Mouse (Mus musculus): ENCODE measurements at regions not wholly inside any gene's neighbourhood (a gene's known extent, or its start where the extent isn't known, plus 50 kb on each side); places are given as distances from the start of the nearest gene placed in this dataset.

DNA sequence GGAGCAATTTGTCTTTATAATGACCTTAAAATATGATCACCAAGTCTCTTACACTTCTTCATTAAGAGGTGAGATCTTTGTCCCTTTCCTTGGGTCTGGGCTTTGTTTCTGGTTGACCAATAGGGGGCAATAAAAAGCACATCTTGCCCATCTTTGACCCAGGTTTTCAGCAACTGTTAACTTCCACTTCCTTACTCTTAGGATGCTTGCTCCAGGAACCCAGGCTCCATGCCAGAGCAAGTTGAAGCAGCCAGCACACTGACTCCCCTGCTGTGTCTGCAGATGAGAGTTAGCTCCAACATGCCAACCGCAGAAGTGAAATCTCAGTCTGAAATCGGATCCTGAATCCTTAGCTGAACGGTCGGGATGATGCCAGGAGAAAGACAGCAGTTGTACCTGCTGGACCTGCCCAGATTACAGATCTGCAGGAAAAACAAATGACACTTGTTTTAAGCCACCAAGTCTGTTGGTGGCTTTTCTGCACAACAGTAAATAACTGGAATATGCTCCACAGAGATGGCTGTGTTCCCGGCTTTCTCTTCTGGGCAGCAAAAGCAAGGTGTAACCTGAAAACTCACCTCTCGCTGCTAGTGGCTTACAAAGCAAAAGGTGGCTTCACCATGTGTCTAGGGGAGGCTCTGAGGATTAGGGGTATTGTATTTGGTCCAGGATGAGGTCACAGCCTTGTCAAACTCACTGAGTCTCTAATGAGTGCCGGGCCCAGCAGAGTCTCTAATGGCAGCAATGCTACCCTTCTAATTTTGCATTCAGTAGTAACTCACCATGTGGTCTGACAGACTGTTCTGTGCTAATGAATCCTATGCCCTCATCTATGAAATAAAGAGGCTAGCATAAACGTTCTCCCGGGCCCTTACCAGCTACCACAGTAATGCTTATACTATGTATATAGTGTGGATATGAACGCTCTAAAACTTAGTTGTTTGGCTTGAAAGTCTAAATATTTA is 241.8 kb upstream of the Fbxo33 start:
- no peak overlapping the region for H3K4me3 ChIP-seq (replicated peaks; ENCODE audit: low read length)
- WGBS = 71% methylated on average over 10 of the region's 10 CpGs

DNA sequence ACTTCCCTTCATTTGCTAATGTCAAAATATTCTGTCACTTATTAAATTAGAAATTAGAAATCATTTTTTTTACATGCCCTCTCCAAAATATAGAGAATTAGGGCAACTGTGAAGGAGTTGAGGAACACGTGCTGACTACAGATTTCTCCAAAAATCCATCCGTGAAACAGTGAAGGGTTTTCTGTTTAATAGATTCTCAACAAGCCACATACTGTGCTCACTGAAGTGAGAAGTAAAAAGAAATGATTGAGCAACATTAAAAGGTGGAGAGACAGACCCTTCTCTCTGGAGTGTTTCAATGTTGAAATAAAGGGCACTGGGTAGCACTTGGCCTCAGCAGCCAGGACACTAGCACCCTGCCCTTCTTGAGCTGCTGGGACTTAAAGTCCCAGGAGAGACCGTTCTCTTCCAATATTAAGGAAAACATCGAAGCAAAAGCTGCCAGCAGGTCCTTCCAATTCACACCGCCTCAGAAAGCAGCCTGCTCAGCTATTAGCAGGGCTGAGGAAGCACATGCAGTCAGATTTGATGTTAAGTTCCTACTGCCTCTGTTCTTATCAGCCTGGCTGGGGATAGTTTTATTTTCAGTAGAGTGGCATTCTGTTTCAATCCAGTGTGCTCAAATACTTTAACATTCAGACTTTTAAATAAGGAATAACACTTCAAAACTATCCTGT is 236.8 kb upstream of the Fbxo33 start:
- H3K4me2 ChIP-seq (replicated peaks) = no peak overlapping the region
- H3K27ac ChIP-seq = no peak overlapping the region

More for the DNA sequence above, 241.8 kb upstream of the Fbxo33 start:
- Histone ChIP-seq H3K27me3 (ENCODE audit: control insufficient read depth, insufficient read depth, low read length) (no peaks in the 10 kb centered on the region), H3K4me2 (replicated peaks) (no peak overlapping the region), H3K4me1 (replicated peaks; ENCODE audit: control insufficient read depth, insufficient read depth, low read length) (no peaks in the 10 kb centered on the region), H3K27ac (no peak overlapping the region), H3K9me3 (ENCODE audit: control insufficient read depth, low read length) (no peaks in the 10 kb centered on the region), H3K9ac (no peak overlapping the region), H3K36me3 (replicated peaks; ENCODE audit: control insufficient read depth, insufficient read depth) (no peaks in the 10 kb centered on the region)
- DNase-seq (ENCODE audit: low spot score) (peak; percentile 42), ATAC-seq (ENCODE audit: low FRiP score) (peak; percentile 68)

DNA sequence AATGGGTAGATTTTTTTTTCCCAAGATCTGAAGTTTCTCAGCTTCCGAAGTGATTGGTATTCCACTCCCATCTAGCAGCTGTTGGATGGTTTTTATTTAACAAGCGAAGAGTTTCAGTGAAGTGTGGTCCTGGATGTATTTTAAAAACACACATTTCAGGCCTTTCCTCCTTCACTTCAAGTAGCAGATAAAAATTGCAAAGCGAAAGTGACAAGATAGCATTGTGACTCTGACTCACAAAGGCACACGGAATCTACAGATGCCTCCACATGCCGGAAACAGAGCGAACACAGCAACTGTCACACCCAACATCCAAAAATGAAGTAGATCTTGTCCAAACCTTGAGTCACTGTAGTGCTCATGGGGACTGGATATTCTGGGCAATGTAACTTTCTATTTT is 195.5 kb upstream of the Fbxo33 start:
- DNase-seq (ENCODE audit: low spot score) = peak; percentile 21
- Histone ChIP-seq H3K9me3 (ENCODE audit: control insufficient read depth, low read length) (no peaks in the 10 kb centered on the region), H3K4me1 (replicated peaks; ENCODE audit: control insufficient read depth, insufficient read depth, low read length) (no peaks in the 10 kb centered on the region), H3K4me2 (replicated peaks) (no peak overlapping the region), H3K4me3 (replicated peaks; ENCODE audit: low read length) (no peak overlapping the region), H3K9ac (no peak overlapping the region), H3K36me3 (replicated peaks; ENCODE audit: control insufficient read depth, insufficient read depth) (no peaks in the 10 kb centered on the region), H3K27ac (no peak overlapping the region), H3K27me3 (ENCODE audit: control insufficient read depth, insufficient read depth, low read length) (no peaks in the 10 kb centered on the region)
- 93% methylated on average over 6 of the region's 6 CpGs for WGBS
- ATAC-seq (ENCODE audit: low FRiP score) = no peak

More for the DNA sequence above, 236.8 kb upstream of the Fbxo33 start:
- Histone ChIP-seq H3K9ac (no peak overlapping the region), H3K27me3 (ENCODE audit: control insufficient read depth, insufficient read depth, low read length) (no peaks in the 10 kb centered on the region), H3K4me3 (replicated peaks; ENCODE audit: low read length) (no peak overlapping the region), H3K36me3 (replicated peaks; ENCODE audit: control insufficient read depth, insufficient read depth) (no peaks in the 10 kb centered on the region), H3K4me1 (replicated peaks; ENCODE audit: control insufficient read depth, insufficient read depth, low read length) (no peaks in the 10 kb centered on the region), H3K9me3 (ENCODE audit: control insufficient read depth, low read length) (no peaks in the 10 kb centered on the region)
- ATAC-seq (ENCODE audit: low FRiP score) (no peak), DNase-seq (ENCODE audit: low spot score) (peak; percentile 21)
- WGBS = 53% methylated on average over 5 of the region's 5 CpGs

- no peaks in the 10 kb centered on the region for H3K4me1 ChIP-seq (replicated peaks; ENCODE audit: control insufficient read depth, insufficient read depth, low read length)
- H3K4me2 ChIP-seq (replicated peaks) = no peak overlapping the region
- no peak for DNase-seq (ENCODE audit: low spot score)
- WGBS = 69% methylated on average over 1 of the region's 1 CpGs
- H3K9ac ChIP-seq = no peak overlapping the region
- ATAC-seq (ENCODE audit: low FRiP score) = no peak
- no peaks in the 10 kb centered on the region for H3K36me3 ChIP-seq (replicated peaks; ENCODE audit: control insufficient read depth, insufficient read depth)
- no peak overlapping the region for H3K4me3 ChIP-seq (replicated peaks; ENCODE audit: low read length)
- H3K27me3 ChIP-seq (ENCODE audit: control insufficient read depth, insufficient read depth, low read length) = no peaks in the 10 kb centered on the region
- H3K27ac ChIP-seq = no peak overlapping the region
- no peaks in the 10 kb centered on the region for H3K9me3 ChIP-seq (ENCODE audit: control insufficient read depth, low read length)
Measured at GRCm38 (mm10) chr12:59411491-59411890, 192.0 kb upstream of the Fbxo33 start.

- no peak overlapping the region for H3K27ac ChIP-seq
- WGBS = 95% methylated on average over 3 of the region's 3 CpGs
- H3K4me3 ChIP-seq (replicated peaks; ENCODE audit: low read length) = no peak overlapping the region
- no peak for DNase-seq (ENCODE audit: low spot score)
- no peak overlapping the region for H3K4me2 ChIP-seq (replicated peaks)
- H3K9me3 ChIP-seq (ENCODE audit: control insufficient read depth, low read length) = no peaks in the 10 kb centered on the region
- no peaks in the 10 kb centered on the region for H3K4me1 ChIP-seq (replicated peaks; ENCODE audit: control insufficient read depth, insufficient read depth, low read length)
- no peaks in the 10 kb centered on the region for H3K36me3 ChIP-seq (replicated peaks; ENCODE audit: control insufficient read depth, insufficient read depth)
- no peak for ATAC-seq (ENCODE audit: low FRiP score)
- no peak overlapping the region for H3K9ac ChIP-seq
- H3K27me3 ChIP-seq (ENCODE audit: control insufficient read depth, insufficient read depth, low read length) = no peaks in the 10 kb centered on the region
Measured at GRCm38 (mm10) chr12:59391103-59391502, 171.6 kb upstream of the Fbxo33 start.

GRCm38 (mm10) chr12:59382812-59383211 is 163.3 kb upstream of the Fbxo33 start:
- H3K9ac ChIP-seq = no peak overlapping the region
- H3K9me3 ChIP-seq (ENCODE audit: control insufficient read depth, low read length) = no peaks in the 10 kb centered on the region
- no peaks in the 10 kb centered on the region for H3K36me3 ChIP-seq (replicated peaks; ENCODE audit: control insufficient read depth, insufficient read depth)
- H3K27ac ChIP-seq = no peak overlapping the region
- no peaks in the 10 kb centered on the region for H3K27me3 ChIP-seq (ENCODE audit: control insufficient read depth, insufficient read depth, low read length)
- H3K4me2 ChIP-seq (replicated peaks) = no peak overlapping the region
- H3K4me1 ChIP-seq (replicated peaks; ENCODE audit: control insufficient read depth, insufficient read depth, low read length) = no peaks in the 10 kb centered on the region
- DNase-seq (ENCODE audit: low spot score) (peak; percentile 84), ATAC-seq (ENCODE audit: low FRiP score) (no peak)
- H3K4me3 ChIP-seq (replicated peaks; ENCODE audit: low read length) = no peak overlapping the region
- WGBS = 32% methylated on average over 3 of the region's 3 CpGs

DNA sequence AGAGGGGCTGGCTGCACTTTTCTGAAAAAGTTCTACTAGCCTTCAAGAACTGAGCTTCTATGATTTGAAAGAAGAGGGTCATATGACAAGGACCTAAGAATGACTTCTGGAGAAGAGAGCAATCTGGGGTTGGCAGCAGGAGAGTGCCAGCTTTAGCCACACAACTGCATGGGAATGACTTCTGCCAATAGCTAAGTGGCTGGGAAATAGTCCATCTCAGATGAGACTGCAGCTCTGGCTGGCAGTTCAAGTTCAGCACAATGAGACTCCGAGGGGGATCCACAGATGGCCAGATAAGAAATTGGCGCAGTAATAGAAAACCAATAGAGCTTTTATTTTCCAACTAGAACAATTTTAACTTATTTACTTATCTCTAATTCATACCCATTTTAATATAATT is 122.1 kb upstream of the Fbxo33 start:
- no peaks in the 10 kb centered on the region for H3K27me3 ChIP-seq (ENCODE audit: control insufficient read depth, insufficient read depth, low read length)
- no peaks in the 10 kb centered on the region for H3K36me3 ChIP-seq (replicated peaks; ENCODE audit: control insufficient read depth, insufficient read depth)
- H3K9ac ChIP-seq = no peak overlapping the region
- DNase-seq (ENCODE audit: low spot score) (no peak), ATAC-seq (ENCODE audit: low FRiP score) (no peak)
- 86% methylated on average over 2 of the region's 2 CpGs for WGBS
- H3K27ac ChIP-seq = no peak overlapping the region
- H3K9me3 ChIP-seq (ENCODE audit: control insufficient read depth, low read length) = no peaks in the 10 kb centered on the region
- H3K4me1 ChIP-seq (replicated peaks; ENCODE audit: control insufficient read depth, insufficient read depth, low read length) = no peaks in the 10 kb centered on the region
- H3K4me3 ChIP-seq (replicated peaks; ENCODE audit: low read length) = no peak overlapping the region
- no peak overlapping the region for H3K4me2 ChIP-seq (replicated peaks)

GRCm38 (mm10) chr12:59330753-59331152 is 111.2 kb upstream of the Fbxo33 start:
- H3K4me1 ChIP-seq (replicated peaks; ENCODE audit: control insufficient read depth, insufficient read depth, low read length) = no peaks in the 10 kb centered on the region
- H3K36me3 ChIP-seq (replicated peaks; ENCODE audit: control insufficient read depth, insufficient read depth) = no peaks in the 10 kb centered on the region
- H3K27ac ChIP-seq = no peak overlapping the region
- 48% methylated on average over 2 of the region's 2 CpGs for WGBS
- DNase-seq (ENCODE audit: low spot score) (no peak), ATAC-seq (ENCODE audit: low FRiP score) (0 out of 2 replicates have a peak, but pooled peaks have one; percentile 43)
- H3K9ac ChIP-seq = no peak overlapping the region
- H3K4me3 ChIP-seq (replicated peaks; ENCODE audit: low read length) = no peak overlapping the region
- no peak overlapping the region for H3K4me2 ChIP-seq (replicated peaks)
- H3K9me3 ChIP-seq (ENCODE audit: control insufficient read depth, low read length) = no peaks in the 10 kb centered on the region
- H3K27me3 ChIP-seq (ENCODE audit: control insufficient read depth, insufficient read depth, low read length) = no peaks in the 10 kb centered on the region

- no peak overlapping the region for H3K4me3 ChIP-seq (replicated peaks; ENCODE audit: low read length)
- DNase-seq (ENCODE audit: low spot score) = no peak
- no peak overlapping the region for H3K4me2 ChIP-seq (replicated peaks)
- no peak overlapping the region for H3K9ac ChIP-seq
- H3K9me3 ChIP-seq (ENCODE audit: control insufficient read depth, low read length) = no peaks in the 10 kb centered on the region
- no peaks in the 10 kb centered on the region for H3K27me3 ChIP-seq (ENCODE audit: control insufficient read depth, insufficient read depth, low read length)
- H3K4me1 ChIP-seq (replicated peaks; ENCODE audit: control insufficient read depth, insufficient read depth, low read length) = no peaks in the 10 kb centered on the region
- H3K36me3 ChIP-seq (replicated peaks; ENCODE audit: control insufficient read depth, insufficient read depth) = no peaks in the 10 kb centered on the region
- 87% methylated on average over 1 of the region's 1 CpGs for WGBS
- H3K27ac ChIP-seq = no peak overlapping the region
- no peak for ATAC-seq (ENCODE audit: low FRiP score)
Measured at GRCm38 (mm10) chr12:59312703-59313102, 93.2 kb upstream of the Fbxo33 start.

Measured in hindbrain, embryonic 14.5 days (tissue).